Mouse (Mus musculus): ENCODE measurements around the gene Ydjc. TPM values are rescaled to one million over a fixed set of nuclear protein-coding genes. Genes with fewer than 3 reads are reported as not detected.
A peak's percentile ranks its signal among the peaks of the same experiment; 100 is the strongest.

The Ydjc gene
- polyA plus RNA-seq, 1 experiment from 2014 or later = 9.1 TPM

GRCm38 (mm10) chr16:17201977-17202376 lies 57.6 kb downstream of the Ydjc start:
- Histone ChIP-seq H3K9ac (ENCODE audit: low read depth, low read length) (no peak overlapping the region), H3K27ac (ENCODE audit: low read depth, low read length) (0 out of 2 replicates have a peak overlapping the region, but pooled peaks have one; percentile 13), H3K27me3 (ENCODE audit: control insufficient read depth, insufficient read depth, low read length) (no peaks in the 10 kb centered on the region; the same call in 1 of the 2 replicates), H3K4me1 (ENCODE audit: control insufficient read depth, insufficient read depth, low read length) (peaks cover 8% of the 10 kb centered on the region), H3K36me3 (ENCODE audit: control insufficient read depth, insufficient read depth, low read length) (0 out of 2 replicates have a peak, but pooled peaks cover 2% of the 10 kb centered on the region), H3K9me3 (ENCODE audit: control insufficient read depth, low read length) (no peaks in the 10 kb centered on the region), H3K4me2 (replicated peaks; ENCODE audit: low read depth, low read length) (no peak overlapping the region), H3K4me3 (ENCODE audit: low read length) (no peak overlapping the region)
- peak; percentile 25; the same call in 1 of the 2 replicates for ATAC-seq (ENCODE audit: low FRiP score, low TSS enrichment)
- WGBS = 48% methylated on average over 2 of the region's 2 CpGs

- H3K9me3 ChIP-seq (ENCODE audit: control insufficient read depth, low read length) = no peaks in the 10 kb centered on the region
- H3K4me3 ChIP-seq (ENCODE audit: low read length) = peak within 1 kb of the TSS; percentile 87
- H3K36me3 ChIP-seq (ENCODE audit: control insufficient read depth, insufficient read depth, low read length) = 0 out of 2 replicates have a peak, but pooled peaks cover 2% of the 10 kb centered on the region
- H3K4me2 ChIP-seq (replicated peaks; ENCODE audit: low read depth, low read length) = peak within 1 kb of the TSS; percentile 21; the same call in 1 of the 2 replicates
- no peak for ATAC-seq (ENCODE audit: low FRiP score, low TSS enrichment)
- peak within 1 kb of the TSS; percentile 98 for H3K9ac ChIP-seq (ENCODE audit: low read depth, low read length)
- peaks cover 8% of the 10 kb centered on the region for H3K4me1 ChIP-seq (ENCODE audit: control insufficient read depth, insufficient read depth, low read length)
- H3K27ac ChIP-seq (ENCODE audit: low read depth, low read length) = 0 out of 2 replicates have a peak within 1 kb of the TSS, but pooled peaks have one; percentile 13
- 90% methylated on average over 1 of the region's 1 CpGs for WGBS
- no peaks in the 10 kb centered on the region; the same call in none of the 2 replicates for H3K27me3 ChIP-seq (ENCODE audit: control insufficient read depth, insufficient read depth, low read length)
Measured at GRCm38 (mm10) chr16:17202549-17202948, 58.1 kb downstream of the Ydjc start, which contains the start of gene Ube2l3. Gene Ube2l3, minus strand, starts transcription at chr16:17202649.

- Histone ChIP-seq H3K4me3 (ENCODE audit: low read length) (no peak overlapping the region), H3K4me1 (ENCODE audit: control insufficient read depth, insufficient read depth, low read length) (peaks cover 9% of the 10 kb centered on the region), H3K9me3 (ENCODE audit: control insufficient read depth, low read length) (no peaks in the 10 kb centered on the region), H3K4me2 (replicated peaks; ENCODE audit: low read depth, low read length) (no peak overlapping the region), H3K27me3 (ENCODE audit: control insufficient read depth, insufficient read depth, low read length) (no peaks in the 10 kb centered on the region; the same call in none of the 2 replicates), H3K27ac (ENCODE audit: low read depth, low read length) (no peak overlapping the region), H3K36me3 (ENCODE audit: control insufficient read depth, insufficient read depth, low read length) (no peaks in the 10 kb centered on the region), H3K9ac (ENCODE audit: low read depth, low read length) (no peak overlapping the region)
- 4% methylated on average over 6 of the region's 6 CpGs for WGBS
- no peak for ATAC-seq (ENCODE audit: low FRiP score, low TSS enrichment)
Measured at GRCm38 (mm10) chr16:17204990-17205389, 60.6 kb downstream of the Ydjc start.

- under 1% methylated on average over 85 of the region's 85 CpGs for WGBS
- peaks cover 14% of the 10 kb centered on the region for H3K4me1 ChIP-seq (ENCODE audit: control insufficient read depth, insufficient read depth, low read length)
- peaks cover 7% of the 10 kb centered on the region for H3K27me3 ChIP-seq (ENCODE audit: control insufficient read depth, insufficient read depth, low read length)
- ATAC-seq (ENCODE audit: low FRiP score, low TSS enrichment) = peak; percentile 82
- H3K27ac ChIP-seq (ENCODE audit: low read depth, low read length) = no peak within 1 kb of the TSS
- H3K9ac ChIP-seq (ENCODE audit: low read depth, low read length) = peak within 1 kb of the TSS; percentile 55
- H3K9me3 ChIP-seq (ENCODE audit: control insufficient read depth, low read length) = no peaks in the 10 kb centered on the region
- peak within 1 kb of the TSS; percentile 47 for H3K4me3 ChIP-seq (ENCODE audit: low read length)
- peak within 1 kb of the TSS; percentile 93 for H3K4me2 ChIP-seq (replicated peaks; ENCODE audit: low read depth, low read length)
- no peaks in the 10 kb centered on the region for H3K36me3 ChIP-seq (ENCODE audit: control insufficient read depth, insufficient read depth, low read length)
Measured at GRCm38 (mm10) chr16:17208389-17209361, 64.3 kb downstream of the Ydjc start, which contains the start of gene Rimbp3. Gene Rimbp3, plus strand, starts transcription at chr16:17208603.

GRCm38 (mm10) chr16:17209404-17209960 lies 65.1 kb downstream of the Ydjc start:
- peak; percentile 32 for ATAC-seq (ENCODE audit: low FRiP score, low TSS enrichment)
- Histone ChIP-seq H3K27me3 (ENCODE audit: control insufficient read depth, insufficient read depth, low read length) (peaks cover 7% of the 10 kb centered on the region), H3K9me3 (ENCODE audit: control insufficient read depth, low read length) (no peaks in the 10 kb centered on the region), H3K36me3 (ENCODE audit: control insufficient read depth, insufficient read depth, low read length) (no peaks in the 10 kb centered on the region), H3K9ac (ENCODE audit: low read depth, low read length) (peak overlapping the region; percentile 55; the same call in 1 of the 2 replicates), H3K4me1 (ENCODE audit: control insufficient read depth, insufficient read depth, low read length) (peaks cover 14% of the 10 kb centered on the region), H3K4me3 (ENCODE audit: low read length) (peak overlapping the region; percentile 47), H3K4me2 (replicated peaks; ENCODE audit: low read depth, low read length) (peak overlapping the region; percentile 93), H3K27ac (ENCODE audit: low read depth, low read length) (no peak overlapping the region)
- WGBS = 2% methylated on average over 37 of the region's 37 CpGs

MicroRNAs encoded within 50 kb of the gene (microRNA counts, 519-probe panel; counts per million panel counts)
- microRNA mmu-miR-130b (7,257 counts per million, percentile 77 among the panel's probes with 10 or more counts), microRNA mmu-miR-301b (5,511 counts per million, percentile 53 among the panel's probes with 10 or more counts)

Small RNA genes within 50 kb of the gene (microRNA-seq; reads per million reads assigned to microRNA genes)
- gene Mir130b = 7,836 reads per million, percentile 94 among the genes with 10 or more reads in this experiment
- 101 reads per million, percentile 54 among the genes with 10 or more reads in this experiment for gene Mir301b

Other genes starting within 250 kb of the Ydjc start
- 11.0 and 21.3 TPM in 2 replicates for gene Ppm1f, start 248.2 kb upstream of the Ydjc start, polyA plus RNA-seq (2014; fragmentation: Nextera tagmentation; extraction: Ambion mirVana)
- 197 and 210 TPM in 2 replicates for gene Mapk1, start 161.2 kb upstream of the Ydjc start, polyA plus RNA-seq (2014; fragmentation: Nextera tagmentation; extraction: Ambion mirVana)
- gene Ypel1, start 74.9 kb upstream of the Ydjc start, polyA plus RNA-seq (2014; fragmentation: Nextera tagmentation; extraction: Ambion mirVana) = 50.1 and 54.5 TPM in 2 replicates
- gene Ppil2, start 33.4 kb upstream of the Ydjc start, polyA plus RNA-seq (2014; fragmentation: Nextera tagmentation; extraction: Ambion mirVana) = 131 and 142 TPM in 2 replicates
- 64.3 and 72.8 TPM in 2 replicates for gene 2610318N02Rik, start 19.5 kb upstream of the Ydjc start, polyA plus RNA-seq (2014; fragmentation: Nextera tagmentation; extraction: Ambion mirVana)
- gene Sdf2l1, start 12.2 kb upstream of the Ydjc start, polyA plus RNA-seq (2014; fragmentation: Nextera tagmentation; extraction: Ambion mirVana) = 55.3 and 66.5 TPM in 2 replicates
- 0.54 and 0.91 TPM in 2 replicates for gene Ccdc116, start 2.6 kb downstream of the Ydjc start, polyA plus RNA-seq (2014; fragmentation: Nextera tagmentation; extraction: Ambion mirVana)
- gene Ube2l3, start 58.0 kb downstream of the Ydjc start, polyA plus RNA-seq (2014; fragmentation: Nextera tagmentation; extraction: Ambion mirVana) = 376 and 405 TPM in 2 replicates
- gene Rimbp3, start 64.0 kb downstream of the Ydjc start, polyA plus RNA-seq (2014; fragmentation: Nextera tagmentation; extraction: Ambion mirVana) = 0.27 and 0.37 TPM in 2 replicates
- gene Hic2, start 89.0 kb downstream of the Ydjc start, polyA plus RNA-seq (2014; fragmentation: Nextera tagmentation; extraction: Ambion mirVana) = 4.0 and 4.3 TPM in 2 replicates
- 10.2 and 11.1 TPM in 2 replicates for gene Tmem191c, start 131.5 kb downstream of the Ydjc start, polyA plus RNA-seq (2014; fragmentation: Nextera tagmentation; extraction: Ambion mirVana)
- 0.14 and 0.16 TPM in 2 replicates for gene Serpind1, start 186.8 kb downstream of the Ydjc start, polyA plus RNA-seq (2014; fragmentation: Nextera tagmentation; extraction: Ambion mirVana)

All from kidney, embryonic 14.5 days (tissue).